Mouse (Mus musculus) left cerebral cortex, adult 18-20 months (tissue): ENCODE measurements around the gene Hspbp1. TPM values are rescaled to one million over a fixed set of nuclear protein-coding genes. Genes with fewer than 3 reads are reported as not detected.
A peak's percentile ranks its signal among the peaks of the same experiment; 100 is the strongest.

Experiments used
- DNase-seq, 2 experiments: peaks; one replicate each; pipeline ENCODE4 v3.0.0; 2021 to 2022; ENCODE audit warnings: low spot score in 2 of 2, mixed read lengths in 1 of 2
- total RNA-seq, 2 experiments: library from RNA; stranded (reverse); gene quantifications; 2 replicates each; pipeline ENCODE4 v1.2.3; 2021

Hspbp1 gene
- total RNA-seq, 2 experiments from 2014 or later: 100 to 105 TPM

DNA sequence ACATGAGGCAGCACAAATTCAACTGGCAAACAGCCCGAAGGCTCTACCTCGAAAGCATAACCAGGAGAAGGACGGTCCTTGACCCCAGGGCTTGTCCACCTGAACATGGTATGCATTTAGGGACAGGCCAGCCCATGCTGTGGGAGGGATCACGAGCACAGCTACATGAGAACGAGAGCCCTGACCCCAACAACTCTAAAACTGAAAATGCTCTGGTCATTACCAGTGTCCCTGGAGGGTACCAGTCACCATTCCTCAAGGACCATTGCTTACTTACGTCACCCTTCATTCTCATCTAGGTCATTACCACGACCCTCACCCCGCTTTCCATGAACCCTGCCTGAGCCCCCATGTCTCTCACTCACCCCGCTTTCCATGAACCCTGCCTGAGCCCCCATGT is 15.7 kb downstream of the Hspbp1 start:
- no peak for DNase-seq

DNA sequence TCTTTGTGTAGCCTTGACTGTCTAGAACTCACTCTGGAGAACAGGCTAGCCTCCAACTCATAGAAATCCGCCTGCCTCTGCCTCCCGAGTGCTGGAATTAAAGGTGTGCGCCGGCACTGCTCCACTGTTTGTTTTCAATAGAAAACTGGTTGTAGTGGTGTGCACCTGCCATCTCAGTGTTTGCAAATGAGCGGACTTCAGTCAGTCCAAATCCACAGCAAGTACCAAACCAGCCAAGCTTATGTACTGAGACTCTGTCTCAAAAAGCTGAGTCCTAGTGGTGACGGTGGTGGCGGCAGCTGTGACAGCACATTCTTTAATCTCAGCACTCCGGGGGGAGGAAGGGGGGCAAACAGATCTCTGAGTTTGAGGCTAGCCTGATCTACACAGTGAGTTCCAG is 16.4 kb downstream of the Hspbp1 start:
- no peak for DNase-seq

DNA sequence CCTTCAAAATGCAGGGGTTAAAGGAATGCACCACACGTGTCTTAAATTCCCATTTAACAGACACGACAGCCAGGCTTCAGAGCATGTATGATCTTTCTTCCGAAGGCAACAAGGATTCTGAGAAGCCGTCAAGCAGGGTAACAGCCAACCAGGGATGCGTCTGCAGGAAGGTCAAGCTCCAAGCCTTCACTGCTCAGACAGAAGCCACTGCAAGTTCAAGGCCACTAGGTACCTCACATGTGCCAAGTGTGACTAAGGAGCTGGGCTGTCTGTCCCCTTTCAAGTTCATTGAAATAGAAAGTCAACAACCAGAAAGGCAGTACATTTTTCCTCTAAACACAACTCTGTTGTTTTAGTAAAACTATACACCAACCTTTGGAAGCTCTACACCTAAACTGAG is 18.0 kb downstream of the Hspbp1 start:
- DNase-seq: no peak

DNA sequence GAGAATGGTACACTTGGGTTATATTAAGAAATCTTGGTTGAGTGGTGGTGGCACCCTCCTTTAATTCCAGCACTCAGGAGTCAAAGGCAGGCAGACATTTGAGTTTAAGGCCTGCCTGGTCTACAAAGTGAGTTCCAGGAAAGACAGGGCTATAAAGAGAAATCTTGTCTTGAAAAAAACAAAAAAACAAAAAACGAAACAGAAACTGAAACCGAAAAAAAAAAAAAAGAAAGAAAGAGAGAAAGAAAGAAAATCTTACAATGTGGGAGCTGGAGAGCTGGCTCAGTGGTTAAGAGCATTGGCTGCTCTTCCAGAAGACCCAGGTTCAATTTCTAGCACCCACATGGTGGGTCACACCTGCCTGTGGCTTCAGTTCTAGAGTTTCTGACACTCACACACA is 21.1 kb downstream of the Hspbp1 start:
- DNase-seq: no peak

DNA sequence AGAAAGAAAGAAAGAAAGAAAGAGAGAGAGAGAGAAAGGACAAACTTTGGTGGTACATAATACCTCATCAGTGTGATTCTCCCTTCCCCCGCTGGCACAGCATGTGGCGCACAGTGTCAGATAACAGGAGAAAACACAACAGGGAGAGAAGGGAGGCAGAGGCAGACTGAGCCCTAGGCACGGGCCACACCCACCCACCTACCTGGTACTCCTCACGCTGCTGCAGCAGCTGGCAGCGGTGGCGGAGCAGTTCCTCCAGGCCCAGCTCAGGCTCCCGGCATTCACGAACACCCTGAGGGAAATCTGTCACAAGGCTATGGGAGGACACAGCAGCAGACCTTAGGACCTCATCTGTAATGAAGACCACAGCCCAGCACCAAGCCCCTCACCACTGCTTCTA is 21.7 kb downstream of the Hspbp1 start:
- no peak for DNase-seq

DNA sequence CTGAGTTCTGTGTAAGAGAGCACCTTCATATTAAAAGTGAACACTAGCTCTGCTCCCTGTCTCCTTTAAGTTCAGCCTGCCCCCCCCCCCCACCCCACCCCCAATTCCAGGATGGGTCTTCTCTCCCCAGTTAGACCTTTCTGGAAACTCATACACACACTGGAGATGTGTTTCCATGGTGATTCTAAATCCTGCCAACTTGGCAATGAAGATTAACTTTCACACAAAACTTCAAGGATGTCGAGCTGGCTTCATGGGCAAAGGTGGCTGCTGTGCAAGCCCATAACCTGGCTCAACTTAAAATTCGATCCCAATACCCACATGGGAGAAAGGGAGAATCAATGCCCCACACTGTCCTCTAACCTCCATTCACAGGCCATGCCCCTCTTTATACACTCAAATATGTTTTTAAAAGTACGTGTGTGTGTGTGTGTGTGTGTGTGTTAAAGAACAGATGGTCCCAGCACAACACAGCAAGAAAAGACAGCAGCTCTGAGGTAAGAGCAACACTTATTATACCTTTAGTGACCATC is 24.9 kb downstream of the Hspbp1 start:
- no peak for DNase-seq

DNA sequence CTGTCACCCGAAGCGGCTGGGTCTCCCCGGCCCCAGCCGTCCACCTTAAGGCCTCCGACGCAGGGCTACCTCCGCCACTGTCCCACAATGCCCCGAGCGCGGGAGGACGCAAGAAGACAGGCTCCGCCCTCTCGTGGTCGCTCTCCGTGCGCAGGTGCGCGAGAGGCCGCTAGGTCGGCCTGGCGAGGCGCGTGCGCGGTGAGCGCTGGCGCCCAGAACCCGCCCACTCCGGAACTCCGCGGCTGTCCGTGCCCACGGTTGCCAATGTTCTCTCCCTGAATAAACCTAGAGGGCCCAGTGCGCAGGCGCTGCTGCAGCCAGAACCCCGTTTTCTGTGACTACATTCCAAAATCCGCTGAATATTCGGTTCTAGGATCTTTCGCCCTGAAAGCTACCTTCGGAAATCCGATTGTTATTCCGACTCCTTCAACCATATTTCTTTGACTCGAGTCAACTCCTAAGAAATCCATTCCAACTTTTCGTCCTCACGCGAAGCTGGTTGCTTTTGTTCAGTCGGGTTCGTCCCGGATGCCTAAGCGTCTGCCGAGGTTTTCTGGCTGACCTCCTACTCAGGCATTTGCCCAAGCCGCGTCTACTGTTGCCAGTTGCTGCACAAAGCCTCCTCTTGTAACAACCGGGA is 25.8 kb downstream of the Hspbp1 start, which contains the start of gene Ppp6r1:
Ppp6r1 (minus strand) TSS at position 108 of the 640 bp plus-strand sequence.
- DNase-seq: peak; percentile 96 to 98

DNA sequence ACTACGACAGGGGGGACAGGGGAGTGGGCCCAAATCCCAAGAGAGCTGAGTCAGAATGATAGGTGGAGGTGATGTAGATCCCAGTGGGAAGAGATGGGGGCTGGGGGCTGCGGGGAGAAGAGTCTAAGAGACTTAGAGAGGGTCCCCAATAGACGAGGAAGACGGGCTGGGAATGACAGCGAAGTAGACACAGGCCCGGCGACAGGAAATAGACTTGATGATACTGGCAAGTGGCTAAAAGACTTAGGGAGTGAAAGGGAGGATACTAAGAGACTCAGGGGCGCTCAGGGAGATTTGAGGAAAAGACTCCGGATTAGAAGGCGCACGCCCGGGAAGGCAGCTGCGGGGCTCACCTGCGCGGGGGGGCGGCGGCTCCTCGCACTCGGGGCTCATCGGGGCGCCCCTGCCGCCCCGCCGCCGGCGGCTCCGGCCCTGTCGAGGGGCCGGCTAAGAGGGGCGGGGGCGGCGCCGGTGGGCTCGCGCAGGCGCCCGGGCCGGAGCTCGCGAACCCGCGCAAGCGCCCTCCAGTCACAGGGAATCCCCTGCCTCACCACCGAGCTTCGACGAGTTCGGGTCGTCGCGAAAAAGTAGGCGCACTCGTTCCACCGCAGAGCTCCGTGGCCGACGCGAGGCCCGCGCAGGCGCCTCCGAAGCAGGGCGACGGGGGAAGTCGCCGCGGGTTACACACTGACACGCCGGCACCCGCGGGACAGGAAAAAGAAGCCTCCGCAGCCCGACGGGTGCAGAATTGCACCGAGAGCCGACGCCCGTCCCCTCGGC is 26.6 kb downstream of the Hspbp1 start:
- no peak for DNase-seq

DNA sequence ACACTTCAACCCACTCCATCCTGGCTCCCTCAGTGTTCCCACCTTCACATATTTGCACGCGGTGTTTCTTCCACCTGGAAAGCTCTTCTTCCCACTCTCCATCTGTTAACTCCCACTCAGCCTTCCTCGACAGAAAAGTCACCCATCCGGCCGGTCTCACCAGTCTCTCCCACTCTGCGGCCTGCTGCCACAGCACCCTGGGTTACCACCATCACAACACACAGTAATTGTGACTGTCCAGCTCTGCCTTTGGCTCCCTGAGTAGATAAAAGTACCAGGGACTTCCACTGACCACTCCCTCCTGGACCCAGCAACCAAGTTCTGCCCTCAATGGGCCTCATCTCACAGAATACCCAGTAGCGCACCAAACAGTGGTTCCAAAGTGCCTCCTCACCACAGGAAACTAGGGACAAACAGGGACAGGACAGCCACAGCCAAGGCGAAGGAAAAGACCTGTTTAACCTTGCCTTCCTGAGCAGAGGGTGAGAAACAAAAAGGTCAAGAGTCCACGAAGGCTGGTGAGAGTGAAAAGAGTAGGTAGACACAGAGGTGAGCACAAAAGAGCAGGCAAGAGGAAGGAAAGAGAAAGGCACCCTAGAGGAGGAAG is 27.2 kb downstream of the Hspbp1 start:
- DNase-seq: peak; percentile 65 to 68

DNA sequence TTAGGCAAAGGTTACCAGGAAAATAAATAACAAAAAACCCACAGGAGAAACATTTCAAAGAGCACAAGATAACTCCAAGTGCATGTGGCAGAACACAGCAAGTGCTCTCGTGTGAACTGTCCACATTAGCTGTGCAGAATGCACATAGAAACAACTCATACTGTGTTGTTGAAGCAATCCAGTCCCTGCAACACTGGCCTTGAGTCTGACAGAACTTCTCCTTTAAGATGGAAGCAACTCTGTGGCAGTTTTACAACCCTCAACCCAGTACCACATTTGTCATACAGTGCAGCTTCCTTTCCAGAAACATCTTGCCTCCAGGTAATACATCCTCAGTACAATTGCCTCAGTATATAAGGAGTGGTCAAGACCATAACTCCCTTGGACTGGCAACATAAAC is 28.1 kb downstream of the Hspbp1 start:
- DNase-seq: no peak

DNA sequence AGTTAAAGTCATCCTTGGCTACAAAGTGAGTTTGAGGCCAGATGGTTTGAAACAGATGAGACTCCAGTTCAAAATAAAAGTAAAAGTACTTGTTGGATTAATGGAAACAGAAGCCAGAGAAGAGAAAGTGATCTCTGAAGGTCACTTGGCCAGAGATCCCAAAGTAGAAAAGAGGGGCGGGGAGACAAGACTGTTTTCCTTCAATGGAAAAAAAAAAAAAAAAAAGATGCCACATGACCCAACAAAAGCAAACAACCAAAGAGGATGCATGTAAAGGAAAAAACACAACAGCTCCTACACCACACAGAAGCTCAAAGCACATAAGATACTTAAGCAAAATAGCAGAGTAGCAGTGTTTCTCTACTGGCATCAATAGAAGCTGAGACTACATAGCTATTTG is 29.0 kb downstream of the Hspbp1 start:
- DNase-seq: no peak

DNA sequence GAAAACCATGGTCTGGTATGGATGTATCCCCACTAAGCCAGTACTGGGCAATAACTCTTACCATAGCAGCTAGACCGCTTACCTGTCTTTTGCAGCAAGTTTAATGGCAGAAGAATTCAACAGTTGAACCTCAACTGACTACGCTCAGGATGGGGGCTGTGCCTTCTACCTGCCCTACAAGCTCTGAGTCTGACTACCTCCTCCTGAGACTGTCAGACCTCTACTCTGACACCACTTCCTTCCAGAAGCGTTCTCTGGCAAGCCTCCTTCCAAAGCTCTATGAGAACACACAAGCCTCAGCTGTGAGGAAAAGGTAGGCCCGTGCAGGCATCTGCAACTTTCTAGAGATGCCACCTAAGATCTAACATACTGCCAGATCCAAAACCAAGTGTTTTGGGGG is 29.5 kb downstream of the Hspbp1 start:
- DNase-seq: no peak

DNA sequence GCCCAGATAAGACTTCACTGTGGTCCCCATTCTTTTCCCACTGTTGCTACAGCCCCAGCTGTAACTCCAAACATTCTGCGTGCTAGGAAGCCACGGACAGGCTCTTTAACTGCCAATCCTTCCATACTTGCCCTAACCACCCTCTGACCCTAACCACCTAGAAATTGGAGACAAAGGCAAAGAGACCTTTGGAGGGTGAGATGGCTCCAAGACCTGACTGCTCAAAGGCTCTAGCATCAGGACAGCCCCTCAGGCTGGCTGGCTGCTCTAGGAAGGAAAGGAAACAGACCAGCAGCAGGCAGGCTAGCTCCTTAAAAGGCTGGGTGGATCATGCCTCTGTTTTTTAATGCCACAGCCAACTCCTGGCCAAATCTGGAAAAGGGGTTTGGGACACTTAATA is 30.6 kb downstream of the Hspbp1 start:
- no peak for DNase-seq

DNA sequence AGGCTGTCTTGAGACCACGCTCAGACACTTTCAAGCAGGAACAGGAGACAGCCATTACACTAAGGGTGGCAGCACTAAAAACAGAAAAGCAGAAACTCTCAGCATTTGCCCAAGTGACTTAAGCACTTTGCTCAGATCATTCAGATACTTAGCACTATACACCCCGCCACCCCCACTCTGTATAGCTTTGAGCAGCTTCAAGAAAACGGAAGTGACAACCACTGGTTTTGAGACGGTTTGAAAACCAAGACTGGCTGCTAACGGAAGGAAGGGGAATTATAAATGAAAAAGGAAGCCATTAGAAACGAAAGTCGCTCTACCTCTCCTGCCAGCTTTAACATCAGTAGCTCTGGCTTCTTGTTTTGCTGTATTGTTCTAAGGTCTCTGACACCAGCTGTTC is 31.1 kb downstream of the Hspbp1 start:
- no peak for DNase-seq

DNA sequence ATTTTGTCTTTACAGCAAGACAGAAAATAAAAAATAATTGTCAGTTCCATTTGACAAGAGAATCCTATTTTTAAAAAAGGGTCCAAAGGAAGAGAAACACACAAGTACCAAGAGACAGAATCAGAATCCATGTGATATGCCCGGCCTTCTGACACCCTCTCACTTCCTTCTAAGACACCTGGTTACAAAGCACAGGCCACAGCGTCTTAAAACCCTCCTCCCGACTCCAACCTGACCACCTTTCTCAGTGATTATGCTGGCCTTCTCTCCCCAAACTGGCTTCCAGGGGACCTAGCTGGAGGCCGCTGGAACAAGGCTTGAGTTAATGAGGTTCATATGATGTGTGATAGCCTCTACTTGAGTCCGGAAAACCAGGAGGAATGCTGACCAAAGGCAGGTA is 31.5 kb downstream of the Hspbp1 start:
- DNase-seq: no peak

DNA sequence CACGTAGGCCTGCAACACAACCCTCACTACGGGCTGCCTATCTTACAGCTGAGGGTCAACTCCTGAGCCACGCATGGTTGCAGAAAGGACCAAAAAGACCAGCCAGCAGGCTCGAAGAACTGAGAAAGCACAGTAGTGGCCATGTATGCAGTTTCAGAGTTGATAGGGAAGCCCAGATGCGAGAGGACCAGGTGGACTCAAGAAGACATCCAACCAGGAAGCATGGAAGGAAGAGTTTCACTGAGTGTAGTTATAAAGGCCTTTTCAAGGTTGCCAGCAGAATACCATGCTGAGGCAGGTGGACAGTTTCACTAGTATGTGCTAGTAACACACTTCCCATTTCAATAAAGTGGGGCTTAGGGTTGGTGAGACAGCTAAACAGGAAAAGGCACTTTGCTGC is 32.1 kb downstream of the Hspbp1 start:
- no peak for DNase-seq

DNA sequence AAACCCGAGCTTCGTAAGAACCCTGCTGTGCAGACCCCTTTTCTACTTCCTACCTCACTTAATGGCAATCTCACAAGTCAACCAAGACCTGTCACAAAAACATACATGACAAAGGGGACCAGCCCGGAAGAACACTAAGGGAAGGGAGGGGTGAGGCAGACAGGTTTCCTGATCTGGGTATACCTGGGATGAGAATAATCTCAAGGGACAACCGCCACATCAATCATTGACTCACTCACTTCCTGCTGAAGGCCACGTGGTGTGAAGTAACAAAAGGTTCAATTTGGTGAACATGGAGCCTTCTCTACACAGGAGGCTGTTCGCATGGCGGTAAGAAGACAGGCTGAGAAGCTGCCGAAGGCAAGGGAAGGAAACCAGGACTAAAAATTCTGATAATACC is 33.3 kb downstream of the Hspbp1 start:
- DNase-seq: no peak

DNA sequence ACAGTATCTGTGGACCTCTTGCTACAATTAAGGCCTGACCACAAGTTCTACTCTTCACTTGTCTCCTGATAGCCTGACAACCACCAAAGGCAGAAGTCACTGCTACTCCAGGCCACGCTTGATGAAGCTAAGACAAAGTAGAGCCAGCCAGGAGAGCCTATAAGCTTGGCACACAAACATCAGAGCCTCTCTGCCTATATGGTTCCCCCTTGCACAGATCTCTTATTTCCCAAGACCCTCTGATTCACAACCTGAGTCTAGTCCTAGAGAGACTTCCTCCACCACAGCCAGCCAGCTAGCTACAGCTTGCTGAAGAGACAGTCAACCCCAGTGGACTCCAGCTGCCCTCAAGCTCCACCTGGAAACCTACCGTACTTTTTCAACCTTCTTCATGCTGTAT is 36.9 kb downstream of the Hspbp1 start:
- no peak for DNase-seq

DNA sequence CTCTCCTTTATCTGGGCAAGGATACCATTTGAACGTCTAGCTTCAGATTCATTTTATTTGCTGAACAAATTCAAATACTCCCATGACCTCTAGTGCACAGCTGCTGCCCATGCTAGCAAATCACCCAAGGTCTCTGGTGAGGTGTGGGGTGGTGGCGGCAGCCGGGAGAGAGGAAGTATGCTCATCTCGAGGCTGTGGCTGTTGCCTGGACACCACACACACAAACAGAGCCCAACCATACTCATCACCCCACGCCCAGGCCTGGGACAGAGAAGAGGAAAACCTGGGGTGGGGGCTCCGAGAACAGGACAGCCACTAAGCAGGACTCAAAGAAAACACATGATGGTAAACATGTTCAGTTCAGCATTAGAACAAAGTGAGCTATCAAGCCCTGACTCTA is 37.6 kb downstream of the Hspbp1 start:
- DNase-seq: no peak

DNA sequence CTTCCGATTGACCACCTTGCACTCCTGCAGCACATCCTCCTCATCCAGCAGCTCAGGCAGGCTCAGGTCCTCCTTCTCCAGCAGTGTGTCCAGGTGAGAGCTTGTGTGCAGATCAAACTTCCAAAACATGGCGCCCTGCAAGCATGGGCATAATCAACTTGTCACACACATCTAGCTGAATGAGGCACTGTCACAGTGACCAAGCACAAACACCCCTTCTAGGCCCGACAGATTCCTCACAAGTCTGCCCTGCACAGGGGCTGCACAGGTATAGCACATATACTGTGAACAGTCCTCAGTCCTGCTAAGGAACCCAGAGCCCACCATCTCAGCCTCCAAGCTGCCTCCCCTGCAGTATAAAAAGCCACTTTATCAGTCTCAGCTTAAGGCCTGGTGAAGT is 38.1 kb downstream of the Hspbp1 start:
- DNase-seq: no peak

DNA sequence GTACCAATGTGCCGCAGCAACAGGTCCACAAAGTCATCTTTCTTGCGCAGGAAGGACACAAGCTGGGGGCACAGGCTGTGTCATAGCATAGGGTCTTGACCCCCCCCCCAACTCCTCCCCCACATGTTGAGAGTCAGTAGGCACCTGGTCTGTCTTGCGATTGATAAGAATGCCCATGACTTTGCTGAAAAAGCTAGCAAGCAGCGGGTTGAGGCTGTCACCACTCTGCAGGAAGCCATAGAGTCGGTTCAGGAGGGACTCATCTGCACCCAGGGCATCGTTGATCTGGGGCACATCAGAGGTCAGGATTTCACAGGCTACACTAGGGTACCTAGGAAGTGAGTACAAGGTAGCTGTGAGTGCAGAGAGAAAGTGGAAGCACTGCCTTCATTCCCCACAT is 41.6 kb downstream of the Hspbp1 start:
- no peak for DNase-seq

DNA sequence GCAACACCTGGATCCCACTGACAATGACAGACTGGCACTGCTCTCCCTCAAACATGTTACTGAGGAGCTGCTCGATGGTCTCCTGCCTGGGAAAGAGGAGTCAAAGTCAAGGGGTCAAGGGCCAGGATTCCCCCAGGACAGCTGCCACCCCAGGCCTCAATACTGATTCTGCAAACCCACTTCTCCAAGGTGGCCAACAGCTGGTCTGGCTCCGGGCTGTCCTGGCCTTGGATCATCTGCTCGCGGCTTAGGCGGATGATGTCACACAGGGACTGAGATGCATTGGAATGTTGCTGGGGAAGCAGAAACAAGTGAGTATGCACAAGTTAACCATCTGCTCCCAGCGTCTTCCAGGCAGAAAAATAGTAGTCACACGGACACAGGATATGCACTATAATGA is 42.9 kb downstream of the Hspbp1 start:
- DNase-seq: no peak
